Mouse (Mus musculus) myocyte (in vitro differentiated cells): Measurements from ENCODE around the gene Auts2. TPM values are rescaled to one million over a fixed set of nuclear protein-coding genes. Genes with fewer than 3 reads are reported as not detected.

Source experiments
- H3K27me3 ChIP-seq: one replicate; pipeline ENCODE4 v1.6.1; 2011; ENCODE audit not compliant: control insufficient read depth, insufficient read depth, insufficient read length
- H3K36me3 ChIP-seq: one replicate; pipeline ENCODE4 v1.6.1; 2011; ENCODE audit not compliant: control insufficient read depth, insufficient read depth
- H3K4me2 ChIP-seq: one replicate; pipeline ENCODE4 v1.6.1; 2011; ENCODE audit warnings: low read depth, control low read depth
- H3K4me3 ChIP-seq: one replicate; pipeline ENCODE4 v1.5.1; 2011; ENCODE audit warnings: mild to moderate bottlenecking, control low read depth, moderate library complexity
- H3K79me2 ChIP-seq: one replicate; pipeline ENCODE4 v1.6.1; 2011; ENCODE audit not compliant: control insufficient read depth, insufficient read depth
- H3ac ChIP-seq: one replicate; pipeline ENCODE4 v1.6.1; 2011; ENCODE audit not compliant: control insufficient read depth, insufficient read length
- CEBPB ChIP-seq: IDR thresholded peaks from 2 replicates; pipeline ENCODE4 v1.6.1; 2011; ENCODE audit warnings: mild to moderate bottlenecking, moderate library complexity; ENCODE audit not compliant: poor library complexity, insufficient read depth, severe bottlenecking
- E2F4 ChIP-seq: IDR thresholded peaks from one replicate; pipeline ENCODE4 v1.6.1; 2011; ENCODE audit warnings: mild to moderate bottlenecking, control low read depth, moderate library complexity; ENCODE audit not compliant: insufficient read depth
- MAX ChIP-seq: IDR thresholded peaks from one replicate; pipeline ENCODE4 v1.6.1; 2011; ENCODE audit warnings: low read depth, mild to moderate bottlenecking, control low read depth
- MYOD1 ChIP-seq, 3 experiments: IDR thresholded peaks; one replicate each; pipeline ENCODE4 v1.6.1; 2011; ENCODE audit warnings: control low read depth in 2 of 3, low read depth in 2 of 3, mild to moderate bottlenecking in 2 of 3, moderate library complexity in 1 of 3; ENCODE audit not compliant: insufficient read length in 2 of 3, control insufficient read depth in 1 of 3
- MYOG ChIP-seq, 3 experiments: IDR thresholded peaks; one replicate each; pipeline ENCODE4 v1.6.1; 2011; ENCODE audit warnings: control low read depth in 2 of 3, low read depth in 2 of 3, mild to moderate bottlenecking in 2 of 3; ENCODE audit not compliant: insufficient read length in 2 of 3, control insufficient read depth in 1 of 3, insufficient read depth in 1 of 3
- POLR2A ChIP-seq: IDR thresholded peaks from one replicate; pipeline ENCODE4 v1.6.1; 2011; ENCODE audit warnings: low read depth, mild to moderate bottlenecking, control low read depth, moderate library complexity; ENCODE audit not compliant: insufficient read length
- POLR2AphosphoS2 ChIP-seq: IDR thresholded peaks from one replicate; pipeline ENCODE4 v1.6.1; 2011; ENCODE audit warnings: low read depth, control low read depth; ENCODE audit not compliant: insufficient read length
- REST ChIP-seq: IDR thresholded peaks from one replicate; pipeline ENCODE4 v1.6.1; 2011; ENCODE audit warnings: mild to moderate bottlenecking, control low read depth, moderate library complexity; ENCODE audit not compliant: insufficient read depth, insufficient read length
- SRF ChIP-seq: IDR thresholded peaks from one replicate; pipeline ENCODE4 v1.6.1; 2011; ENCODE audit warnings: low read depth; ENCODE audit not compliant: control insufficient read depth, insufficient read length
- TCF12 ChIP-seq: IDR thresholded peaks from one replicate; pipeline ENCODE4 v1.6.1; 2011; ENCODE audit warnings: mild to moderate bottlenecking, control low read depth; ENCODE audit not compliant: poor library complexity, insufficient read depth, severe bottlenecking
- TCF3 ChIP-seq: IDR thresholded peaks from one replicate; pipeline ENCODE4 v1.6.1; 2011; ENCODE audit warnings: low read depth, control low read depth; ENCODE audit not compliant: insufficient read length
- USF1 ChIP-seq: IDR thresholded peaks from one replicate; pipeline ENCODE4 v1.6.1; 2011; ENCODE audit warnings: low read depth, mild to moderate bottlenecking, control low read depth, moderate library complexity
- polyA plus RNA-seq: library from polyadenylated mRNA; unstranded; fragments of >200 nt; fragmentation: generic; extraction: Trizol; gene quantifications from one replicate; pipeline ENCODE4 v1.2.1, GENCODE M21; 2012; ENCODE audit warnings: missing spikeins

The Auts2 gene
- polyA plus RNA-seq, 1 experiment, result 8.0 TPM

- H3K79me2 ChIP-seq, result no peaks in the 10 kb centered on the region
- H3ac ChIP-seq, result no peak overlapping the region
- H3K4me2 ChIP-seq, result no peak overlapping the region
- no peak overlapping the region for H3K4me3 ChIP-seq
- no peaks in the 10 kb centered on the region for H3K36me3 ChIP-seq
- no peaks in the 10 kb centered on the region for H3K27me3 ChIP-seq
- TF ChIP-seq POLR2A (no peak), TCF12 (no peak), TCF3 (no peak), MAX (no peak), MYOD1 (IDR thresholded peaks at IDR 0.05; ENCODE audit: control insufficient read depth in 1 of 3, insufficient read length in 2 of 3, low read depth in 2 of 3) (no peak), E2F4 (no peak), SRF (no peak), REST (no peak), USF1 (no peak), CEBPB (no peak), POLR2AphosphoS2 (no peak), MYOG (IDR thresholded peaks at IDR 0.05; ENCODE audit: control insufficient read depth in 1 of 3, insufficient read depth in 1 of 3, insufficient read length in 2 of 3, low read depth in 2 of 3) (no peak)
Measured at GRCm38 (mm10) chr5:132541371-132541931, 1.7 kb downstream of the Auts2 start.

GRCm38 (mm10) chr5:132540841-132541311 lies 2.3 kb downstream of the Auts2 start:
- TF ChIP-seq MYOG (IDR thresholded peaks at IDR 0.05; ENCODE audit: control insufficient read depth in 1 of 3, insufficient read depth in 1 of 3, insufficient read length in 2 of 3, low read depth in 2 of 3), result no peak
- no peak for TF ChIP-seq MYOD1 (IDR thresholded peaks at IDR 0.05; ENCODE audit: control insufficient read depth in 1 of 3, insufficient read length in 2 of 3, low read depth in 2 of 3)
- no peak for TF ChIP-seq CEBPB
- TF ChIP-seq POLR2A, result no peak
- Histone ChIP-seq H3K36me3 (no peaks in the 10 kb centered on the region), H3K27me3 (no peaks in the 10 kb centered on the region)

GRCm38 (mm10) chr5:132537475-132537874 lies 5.7 kb downstream of the Auts2 start:
- no peaks in the 10 kb centered on the region for H3K27me3 ChIP-seq
- H3ac ChIP-seq, result no peak overlapping the region
- H3K79me2 ChIP-seq, result no peaks in the 10 kb centered on the region
- no peaks in the 10 kb centered on the region for H3K36me3 ChIP-seq
- H3K4me3 ChIP-seq, result no peak overlapping the region
- TF ChIP-seq MAX (no peak), REST (no peak), MYOD1 (IDR thresholded peaks at IDR 0.05; ENCODE audit: control insufficient read depth in 1 of 3, insufficient read length in 2 of 3, low read depth in 2 of 3) (no peak), SRF (no peak), TCF3 (no peak), E2F4 (no peak), MYOG (IDR thresholded peaks at IDR 0.05; ENCODE audit: control insufficient read depth in 1 of 3, insufficient read depth in 1 of 3, insufficient read length in 2 of 3, low read depth in 2 of 3) (no peak), CEBPB (no peak), POLR2A (no peak), USF1 (no peak), TCF12 (no peak), POLR2AphosphoS2 (no peak)
- no peak overlapping the region for H3K4me2 ChIP-seq

More at GRCm38 (mm10) chr5:132540841-132541311, 2.3 kb downstream of the Auts2 start:
- H3K4me3 ChIP-seq, result no peak overlapping the region
- no peaks in the 10 kb centered on the region for H3K79me2 ChIP-seq
- no peak overlapping the region for H3K4me2 ChIP-seq
- H3ac ChIP-seq, result no peak overlapping the region

GRCm38 (mm10) chr5:132526395-132526794 lies 16.7 kb downstream of the Auts2 start:
- Histone ChIP-seq H3K4me2 (no peak overlapping the region), H3ac (no peak overlapping the region), H3K36me3 (no peaks in the 10 kb centered on the region), H3K27me3 (no peaks in the 10 kb centered on the region), H3K79me2 (no peaks in the 10 kb centered on the region), H3K4me3 (no peak overlapping the region)
- TF ChIP-seq USF1 (no peak), POLR2A (no peak), SRF (no peak), MYOD1 (IDR thresholded peaks at IDR 0.05; ENCODE audit: control insufficient read depth in 1 of 3, insufficient read length in 2 of 3, low read depth in 2 of 3) (no peak), MAX (no peak), TCF12 (no peak), TCF3 (no peak), MYOG (IDR thresholded peaks at IDR 0.05; ENCODE audit: control insufficient read depth in 1 of 3, insufficient read depth in 1 of 3, insufficient read length in 2 of 3, low read depth in 2 of 3) (no peak), CEBPB (no peak), E2F4 (no peak), POLR2AphosphoS2 (no peak), REST (no peak)

- Histone ChIP-seq H3K4me2 (no peak overlapping the region), H3K4me3 (no peak overlapping the region), H3K36me3 (no peaks in the 10 kb centered on the region), H3K79me2 (no peaks in the 10 kb centered on the region), H3K27me3 (no peaks in the 10 kb centered on the region), H3ac (no peak overlapping the region)
- TF ChIP-seq TCF12, result no peak
- TF ChIP-seq SRF, result no peak
- TF ChIP-seq MYOG (IDR thresholded peaks at IDR 0.05; ENCODE audit: control insufficient read depth in 1 of 3, insufficient read depth in 1 of 3, insufficient read length in 2 of 3, low read depth in 2 of 3), result no peak
- TF ChIP-seq MAX, result no peak
- TF ChIP-seq REST, result no peak
- no peak for TF ChIP-seq E2F4
Measured at GRCm38 (mm10) chr5:132521358-132521873, 21.7 kb downstream of the Auts2 start.
